Mouse (Mus musculus) ES-Bruce4 (cell line): Measurements from ENCODE around the gene Herpud1. TPM values are rescaled to one million over a fixed set of nuclear protein-coding genes. Genes with fewer than 3 reads are reported as not detected.

Source experiments
- H3K27ac ChIP-seq: 2 replicates; pipeline ENCODE4 v1.5.1; 2012; ENCODE audit warnings: low read length, inconsistent platforms; ENCODE audit not compliant: insufficient read depth
- H3K27me3 ChIP-seq: 2 replicates; pipeline ENCODE4 v1.6.1; 2012; ENCODE audit warnings: mild to moderate bottlenecking, low read length, inconsistent platforms; ENCODE audit not compliant: control insufficient read depth, poor library complexity, insufficient read depth, severe bottlenecking
- H3K36me3 ChIP-seq: 2 replicates; pipeline ENCODE4 v1.6.1; 2012; ENCODE audit warnings: inconsistent platforms, mild to moderate bottlenecking, low read length, moderate library complexity; ENCODE audit not compliant: control insufficient read depth, poor library complexity, insufficient read depth, severe bottlenecking
- H3K4me1 ChIP-seq: one replicate; pipeline ENCODE4 v1.8.1; 2011; ENCODE audit warnings: low read length; ENCODE audit not compliant: control insufficient read depth, insufficient read depth
- H3K4me3 ChIP-seq: 2 replicates; pipeline ENCODE4 v1.5.1; 2011; ENCODE audit warnings: low read depth, mild to moderate bottlenecking, low read length
- H3K9ac ChIP-seq: 2 replicates; pipeline ENCODE4 v1.6.1; 2012; ENCODE audit warnings: low read depth, mild to moderate bottlenecking, inconsistent platforms; ENCODE audit not compliant: poor library complexity, severe bottlenecking
- H3K9me3 ChIP-seq: replicated peaks from 2 replicates; pipeline ENCODE4 v1.6.1; 2012; ENCODE audit warnings: mild to moderate bottlenecking, low read length, inconsistent platforms; ENCODE audit not compliant: control insufficient read depth, poor library complexity, insufficient read depth, severe bottlenecking
- CTCF ChIP-seq: IDR thresholded peaks from one replicate; pipeline ENCODE4 v1.8.1; 2011; ENCODE audit warnings: low read depth, low read length
- EP300 ChIP-seq: IDR thresholded peaks from 2 replicates; pipeline ENCODE4 v1.6.1; 2011; ENCODE audit warnings: low read depth, low read length; ENCODE audit not compliant: insufficient read depth
- POLR2A ChIP-seq: IDR thresholded peaks from one replicate; pipeline ENCODE4 v1.8.1; 2011; ENCODE audit warnings: low read length; ENCODE audit not compliant: insufficient read depth
- polyA plus RNA-seq: library from polyadenylated mRNA; stranded (reverse); fragments of >200 nt; gene quantifications from 2 replicates; pipeline ENCODE4 v1.2.4, GENCODE M21; 2011; ENCODE audit warnings: low read depth; ENCODE audit not compliant: missing spikeins, insufficient read depth, insufficient read length

Herpud1 gene
- polyA plus RNA-seq, 1 experiment, result 9.4 TPM

DNA sequence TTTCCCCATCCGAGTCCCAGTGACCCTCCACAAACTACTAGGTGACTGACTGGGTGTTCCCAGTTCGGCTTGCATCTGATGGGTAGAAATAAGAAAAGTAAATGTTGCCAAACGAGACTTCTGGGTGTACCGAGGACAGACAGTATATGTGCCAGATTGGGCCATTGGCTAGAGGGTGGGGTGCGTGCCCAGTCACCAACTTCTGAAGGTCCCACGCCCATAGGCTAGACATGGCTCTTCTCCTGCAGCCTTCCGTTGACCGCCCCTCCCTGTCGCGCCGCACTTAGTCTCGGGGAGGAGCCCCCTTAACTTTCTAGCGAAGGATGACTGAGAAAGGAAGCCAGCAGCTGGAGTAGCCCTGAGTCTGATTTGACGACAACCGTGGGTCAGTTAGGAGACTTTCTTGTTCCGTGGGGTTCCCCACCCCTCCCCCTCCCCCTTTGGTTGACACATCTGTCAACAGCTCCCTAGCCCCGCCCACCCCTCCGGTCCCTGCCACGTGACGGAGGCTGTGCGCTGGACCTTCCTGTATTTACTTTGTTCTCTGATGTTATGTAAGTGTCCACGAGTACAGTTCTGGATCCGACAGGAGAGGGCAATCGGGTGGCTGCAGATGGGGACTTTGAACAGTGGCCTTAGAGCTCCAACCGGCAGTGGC, 918 bp downstream of the Herpud1 start:
- Histone ChIP-seq H3K9ac (peak overlapping the region; percentile 72), H3K4me3 (peak overlapping the region; percentile 79), H3K9me3 (0 out of 2 replicates have a peak, but pooled peaks cover 3% of the 10 kb centered on the region), H3K27ac (no peak overlapping the region), H3K27me3 (no peaks in the 10 kb centered on the region), H3K36me3 (peaks cover 28% of the 10 kb centered on the region), H3K4me1 (no peaks in the 10 kb centered on the region)
- TF ChIP-seq EP300 (0 out of 2 replicates have a peak, but pooled peaks have one; percentile 5), POLR2A (no peak)

DNA sequence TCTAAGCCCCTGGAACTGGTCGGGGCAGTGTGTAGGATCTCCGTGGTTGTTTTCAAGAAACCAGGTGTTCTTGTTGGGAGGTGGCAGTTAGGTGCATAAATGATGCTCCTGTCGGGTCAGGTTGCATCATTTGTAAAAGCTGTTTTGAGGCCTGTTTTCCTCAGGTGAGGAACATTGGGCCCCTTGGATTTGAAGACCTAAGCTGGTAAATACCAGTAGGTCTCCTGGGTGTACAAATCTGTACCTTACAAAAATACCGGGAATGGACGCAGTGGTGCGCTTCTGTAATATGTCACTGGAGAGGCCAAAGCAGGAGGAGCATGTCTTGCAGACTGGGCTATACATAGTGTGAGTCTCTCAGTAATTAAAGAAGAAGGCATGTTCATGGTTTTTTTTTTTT, 1.5 kb downstream of the Herpud1 start:
- H3K9ac ChIP-seq, result peak overlapping the region; percentile 72
- no peaks in the 10 kb centered on the region for H3K4me1 ChIP-seq
- TF ChIP-seq CTCF (no peak), POLR2A (no peak), EP300 (no peak)
- H3K27ac ChIP-seq, result no peak overlapping the region
- peak overlapping the region; percentile 79 for H3K4me3 ChIP-seq
- H3K36me3 ChIP-seq, result peaks cover 33% of the 10 kb centered on the region
- H3K9me3 ChIP-seq, result 0 out of 2 replicates have a peak, but pooled peaks cover 3% of the 10 kb centered on the region
- no peaks in the 10 kb centered on the region for H3K27me3 ChIP-seq

DNA sequence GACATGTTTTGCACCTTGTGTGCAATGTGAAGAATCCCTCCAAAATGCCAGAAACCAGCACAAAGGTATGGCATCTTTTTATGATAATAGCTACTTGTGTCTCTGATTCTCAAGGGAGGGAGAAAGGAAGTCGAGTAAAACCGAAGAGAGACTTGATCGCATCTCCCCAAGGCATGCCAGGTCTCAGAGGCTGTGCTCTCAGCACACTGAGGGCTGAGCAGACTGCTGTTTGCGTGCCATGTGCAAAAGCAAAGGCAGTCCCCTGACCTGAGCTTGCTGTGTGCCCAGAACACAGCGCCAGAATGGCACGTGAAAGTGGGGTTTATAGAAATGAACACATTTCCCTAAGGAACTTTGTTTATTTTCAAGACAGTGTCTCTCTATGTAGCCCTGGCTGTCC, 3.3 kb downstream of the Herpud1 start:
- Histone ChIP-seq H3K36me3 (peaks cover 49% of the 10 kb centered on the region), H3K4me1 (no peaks in the 10 kb centered on the region), H3K27ac (no peak overlapping the region), H3K27me3 (no peaks in the 10 kb centered on the region), H3K9ac (no peak overlapping the region), H3K9me3 (no peaks in the 10 kb centered on the region), H3K4me3 (no peak overlapping the region)
- TF ChIP-seq EP300, result no peak
- no peak for TF ChIP-seq POLR2A
- TF ChIP-seq CTCF, result no peak

DNA sequence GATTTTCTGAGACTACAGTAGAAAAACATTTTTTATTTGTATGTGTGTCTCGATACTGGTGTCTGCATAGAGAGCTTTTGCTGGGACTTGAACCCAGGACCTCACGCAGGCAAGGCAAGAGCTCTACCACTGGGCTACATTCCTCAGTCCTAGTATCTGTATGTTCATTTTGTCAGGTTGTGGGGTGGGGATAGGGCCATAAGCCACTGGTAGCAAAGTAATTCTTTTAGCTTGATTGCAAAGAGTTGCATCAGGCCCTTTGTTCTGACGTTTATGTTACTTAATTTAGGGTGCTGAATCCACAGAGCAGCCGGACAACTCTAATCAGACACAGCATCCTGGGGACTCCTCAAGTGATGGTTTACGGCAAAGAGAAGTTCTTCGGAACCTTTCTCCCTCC, 4.2 kb downstream of the Herpud1 start:
- Histone ChIP-seq H3K27ac (no peak overlapping the region), H3K9me3 (no peaks in the 10 kb centered on the region), H3K27me3 (no peaks in the 10 kb centered on the region), H3K4me1 (no peaks in the 10 kb centered on the region), H3K36me3 (peaks cover 57% of the 10 kb centered on the region), H3K4me3 (no peak overlapping the region), H3K9ac (no peak overlapping the region)
- TF ChIP-seq CTCF (no peak), POLR2A (no peak), EP300 (no peak)

DNA sequence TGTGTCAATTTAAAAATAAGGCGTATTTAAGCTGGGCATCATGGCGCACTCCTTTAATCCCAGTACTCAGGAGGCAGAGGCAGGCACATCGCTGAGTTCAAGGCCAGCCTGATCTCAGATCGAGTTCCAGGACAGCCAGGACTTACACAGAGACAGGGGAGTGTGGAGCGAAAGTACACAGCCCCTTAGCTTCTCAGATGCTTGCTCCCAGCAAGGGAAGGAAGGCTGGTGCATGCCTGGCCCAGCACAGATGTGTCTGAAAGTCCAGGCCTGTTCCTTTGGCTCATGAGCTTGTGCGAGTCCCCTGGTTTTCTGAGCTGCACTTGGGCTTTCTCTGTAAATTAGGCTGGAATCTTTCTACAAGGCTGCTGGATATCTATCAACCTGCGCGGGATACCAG, 4.7 kb downstream of the Herpud1 start:
- Histone ChIP-seq H3K9me3 (no peaks in the 10 kb centered on the region), H3K27me3 (no peaks in the 10 kb centered on the region), H3K4me3 (no peak overlapping the region), H3K4me1 (no peaks in the 10 kb centered on the region), H3K9ac (no peak overlapping the region), H3K36me3 (peaks cover 61% of the 10 kb centered on the region), H3K27ac (no peak overlapping the region)
- TF ChIP-seq EP300 (no peak), POLR2A (no peak), CTCF (no peak)

DNA sequence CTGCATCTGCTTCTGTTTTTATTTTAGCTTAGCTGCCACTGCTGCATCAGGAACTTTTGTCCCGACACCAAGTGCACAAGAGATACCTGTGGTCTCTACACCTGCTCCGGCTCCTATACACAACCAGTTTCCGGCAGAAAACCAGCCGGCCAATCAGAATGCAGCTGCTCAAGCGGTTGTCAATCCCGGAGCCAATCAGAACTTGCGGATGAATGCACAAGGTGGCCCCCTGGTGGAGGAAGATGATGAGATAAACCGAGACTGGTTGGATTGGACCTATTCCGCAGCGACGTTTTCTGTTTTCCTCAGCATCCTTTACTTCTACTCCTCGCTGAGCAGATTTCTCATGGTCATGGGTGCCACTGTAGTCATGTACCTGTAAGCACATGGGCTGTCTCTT, 5.9 kb downstream of the Herpud1 start:
- TF ChIP-seq EP300 (no peak), POLR2A (no peak), CTCF (peak; percentile 48)
- no peaks in the 10 kb centered on the region for H3K27me3 ChIP-seq
- H3K27ac ChIP-seq, result no peak overlapping the region
- no peak overlapping the region for H3K4me3 ChIP-seq
- H3K36me3 ChIP-seq, result peaks cover 61% of the 10 kb centered on the region
- H3K9ac ChIP-seq, result no peak overlapping the region
- no peaks in the 10 kb centered on the region for H3K4me1 ChIP-seq
- H3K9me3 ChIP-seq, result no peaks in the 10 kb centered on the region
